Mouse (Mus musculus) hindbrain, embryonic 15.5 days (tissue): ENCODE data around the gene Hoxa5. TPM values are rescaled to one million over a fixed set of nuclear protein-coding genes. Genes with fewer than 3 reads are reported as not detected.

Experiments used
- ATAC-seq: fragments of 200-750 bp; cut with Nextera tagmentation; 2 replicates; pipeline ENCODE4 v1.8.0; 2017; ENCODE audit warnings: low read depth, moderate number of reproducible peaks, moderate TSS enrichment; ENCODE audit not compliant: low FRiP score
- H3K27ac ChIP-seq: fragments of 300-500 bp; sonication (generic); replicated peaks from 2 replicates; pipeline ENCODE4 v1.5.1; 2015; ENCODE audit warnings: mild to moderate bottlenecking, inconsistent platforms
- H3K27me3 ChIP-seq: fragments of 300-500 bp; sonication (generic); 2 replicates; pipeline ENCODE4 v1.6.1; 2015; ENCODE audit warnings: control low read depth, inconsistent platforms
- H3K36me3 ChIP-seq: fragments of 300-500 bp; sonication (generic); 2 replicates; pipeline ENCODE4 v1.6.1; 2015; ENCODE audit warnings: control low read depth, inconsistent platforms
- H3K4me1 ChIP-seq: fragments of 300-500 bp; sonication (generic); replicated peaks from 2 replicates; pipeline ENCODE4 v1.6.1; 2015; ENCODE audit warnings: control low read depth, inconsistent platforms
- H3K4me2 ChIP-seq: fragments of 300-500 bp; sonication (generic); 2 replicates; pipeline ENCODE4 v1.6.1; 2015; ENCODE audit warnings: moderate library complexity, mild to moderate bottlenecking, inconsistent platforms
- H3K4me3 ChIP-seq: fragments of 300-500 bp; sonication (generic); 2 replicates; pipeline ENCODE4 v1.5.1; 2015; ENCODE audit warnings: mild to moderate bottlenecking, inconsistent platforms
- H3K9ac ChIP-seq: fragments of 300-500 bp; sonication (generic); 2 replicates; pipeline ENCODE4 v1.6.1; 2015; ENCODE audit warnings: inconsistent platforms
- H3K9me3 ChIP-seq: fragments of 300-500 bp; sonication (generic); 2 replicates; pipeline ENCODE4 v1.6.1; 2016; ENCODE audit warnings: control low read depth, inconsistent platforms
- WGBS: fragments of 180-500 bp; shearing (Covaris S2); methylation state at CpG from one replicate; pipeline ENCODE4 v1.1.7; 2015; 5-methylcytosine and 5-hydroxymethylcytosine counted together
- polyA plus RNA-seq: library from polyadenylated mRNA; unstranded; fragments of >200 nt; fragmentation: Nextera tagmentation; extraction: Ambion mirVana; gene quantifications from 2 replicates; pipeline ENCODE4 v1.2.1, GENCODE M21; 2015

Hoxa5 gene
- polyA plus RNA-seq, 1 experiment from 2014 or later, result 115 TPM

GRCm38 (mm10) chr6:52229558-52230416 is 25.4 kb upstream of the Hoxa5 start:
- Histone ChIP-seq H3K9ac (no peak overlapping the region), H3K4me1 (no peaks in the 10 kb centered on the region), H3K9me3 (no peaks in the 10 kb centered on the region), H3K4me2 (no peak overlapping the region), H3K4me3 (no peak overlapping the region), H3K27ac (no peak overlapping the region), H3K27me3 (peaks cover 91% of the 10 kb centered on the region), H3K36me3 (no peaks in the 10 kb centered on the region)
- no peak for ATAC-seq
- 2% methylated on average over 44 of the region's 44 CpGs for WGBS

GRCm38 (mm10) chr6:52228475-52229465 is 24.4 kb upstream of the Hoxa5 start:
- Histone ChIP-seq H3K27me3 (peaks cover 91% of the 10 kb centered on the region), H3K36me3 (no peaks in the 10 kb centered on the region), H3K4me1 (no peaks in the 10 kb centered on the region), H3K4me3 (no peak overlapping the region), H3K4me2 (no peak overlapping the region), H3K9me3 (no peaks in the 10 kb centered on the region), H3K27ac (no peak overlapping the region), H3K9ac (no peak overlapping the region)
- no peak for ATAC-seq
- WGBS, result under 1% methylated on average over 38 of the region's 38 CpGs

GRCm38 (mm10) chr6:52227470-52228222 is 23.3 kb upstream of the Hoxa5 start:
- Histone ChIP-seq H3K9me3 (no peaks in the 10 kb centered on the region), H3K27ac (no peak overlapping the region), H3K4me3 (no peak overlapping the region), H3K4me2 (no peak overlapping the region), H3K9ac (no peak overlapping the region), H3K36me3 (no peaks in the 10 kb centered on the region), H3K27me3 (peaks cover 91% of the 10 kb centered on the region), H3K4me1 (no peaks in the 10 kb centered on the region)
- 3% methylated on average over 11 of the region's 11 CpGs for WGBS
- no peak for ATAC-seq

- Histone ChIP-seq H3K27ac (no peak overlapping the region), H3K9ac (no peak overlapping the region), H3K9me3 (no peaks in the 10 kb centered on the region), H3K36me3 (no peaks in the 10 kb centered on the region), H3K4me3 (no peak overlapping the region), H3K4me1 (peaks cover 3% of the 10 kb centered on the region), H3K4me2 (no peak overlapping the region), H3K27me3 (peaks cover 91% of the 10 kb centered on the region)
- WGBS, result 4% methylated on average over 26 of the region's 26 CpGs
- ATAC-seq, result no peak
Measured at GRCm38 (mm10) chr6:52226569-52227257, 22.3 kb upstream of the Hoxa5 start.

GRCm38 (mm10) chr6:52225612-52226568 is 21.5 kb upstream of the Hoxa5 start:
- Histone ChIP-seq H3K9me3 (no peaks in the 10 kb centered on the region), H3K4me2 (no peak overlapping the region), H3K36me3 (no peaks in the 10 kb centered on the region), H3K4me3 (no peak overlapping the region), H3K27ac (no peak overlapping the region), H3K9ac (no peak overlapping the region), H3K27me3 (peaks cover 95% of the 10 kb centered on the region), H3K4me1 (peaks cover 8% of the 10 kb centered on the region)
- ATAC-seq, result no peak
- WGBS, result 2% methylated on average over 69 of the region's 69 CpGs

- Histone ChIP-seq H3K27ac (no peak overlapping the region), H3K36me3 (no peaks in the 10 kb centered on the region), H3K4me2 (no peak overlapping the region), H3K4me3 (no peak overlapping the region), H3K9ac (no peak overlapping the region), H3K27me3 (peaks cover 98% of the 10 kb centered on the region), H3K4me1 (peaks cover 8% of the 10 kb centered on the region), H3K9me3 (no peaks in the 10 kb centered on the region)
- ATAC-seq, result no peak
- under 1% methylated on average over 33 of the region's 36 CpGs for WGBS
Measured at GRCm38 (mm10) chr6:52224895-52225611, 20.7 kb upstream of the Hoxa5 start.

- no peak for ATAC-seq
- Histone ChIP-seq H3K36me3 (no peaks in the 10 kb centered on the region), H3K4me3 (no peak overlapping the region), H3K27ac (no peak overlapping the region), H3K4me2 (no peak overlapping the region), H3K9me3 (no peaks in the 10 kb centered on the region), H3K27me3 (peaks cover 97% of the 10 kb centered on the region), H3K9ac (no peak overlapping the region), H3K4me1 (peaks cover 8% of the 10 kb centered on the region)
- WGBS, result 2% methylated on average over 24 of the region's 24 CpGs
Measured at GRCm38 (mm10) chr6:52223939-52224760, 19.8 kb upstream of the Hoxa5 start.

GRCm38 (mm10) chr6:52222729-52223128 is 18.3 kb upstream of the Hoxa5 start:
- Histone ChIP-seq H3K4me3 (no peak overlapping the region), H3K36me3 (no peaks in the 10 kb centered on the region), H3K27ac (no peak overlapping the region), H3K9me3 (no peaks in the 10 kb centered on the region), H3K4me2 (no peak overlapping the region), H3K4me1 (peaks cover 8% of the 10 kb centered on the region), H3K27me3 (peaks cover 98% of the 10 kb centered on the region), H3K9ac (no peak overlapping the region)
- ATAC-seq, result no peak
- WGBS, result 15% methylated on average over 13 of the region's 13 CpGs

- Histone ChIP-seq H3K4me1 (peaks cover 12% of the 10 kb centered on the region), H3K4me3 (peak overlapping the region; percentile 47), H3K9me3 (no peaks in the 10 kb centered on the region), H3K27ac (no peak overlapping the region), H3K36me3 (no peaks in the 10 kb centered on the region), H3K9ac (no peak overlapping the region), H3K27me3 (peaks cover 96% of the 10 kb centered on the region), H3K4me2 (peak overlapping the region; percentile 87)
- peak; percentile 32; the same call in 1 of the 2 replicates for ATAC-seq
- WGBS, result 7% methylated on average over 21 of the region's 21 CpGs
Measured at GRCm38 (mm10) chr6:52221993-52222685, 17.8 kb upstream of the Hoxa5 start.
